Mouse (Mus musculus) heart, adult 2 months (tissue): Measurements from ENCODE around the gene Nags.

Experiments used
- EP300 ChIP-seq: fragments of 200-500 bp; IDR thresholded peaks from 2 replicates; pipeline ENCODE4 v1.6.1; 2011; ENCODE audit warnings: low read depth, low read length, control low read depth; ENCODE audit not compliant: insufficient read depth
- POLR2A ChIP-seq: fragments of 200-500 bp; IDR thresholded peaks from 2 replicates; pipeline ENCODE4 v1.6.1; 2011; ENCODE audit warnings: mild to moderate bottlenecking, low read depth, low read length, control low read depth; ENCODE audit not compliant: insufficient read depth

GRCm38 (mm10) chr11:102145471-102146001 is at the start of gene Nags:
- no peak for TF ChIP-seq EP300
- no peak for TF ChIP-seq POLR2A
